Mouse (Mus musculus) cerebral cortex, adult 2 months (tissue): Measurements from ENCODE around the gene Tbc1d8b.

ENCODE experiments used
- WGBS: fragments of 180-500 bp; shearing (Covaris S2); methylation state at CpG from one replicate; pipeline ENCODE4 v1.1.7; 2018; 5-methylcytosine and 5-hydroxymethylcytosine counted together

Gene Tbc1d8b

GRCm38 (mm10) chrX:139684775-139685695 is at the start of gene Tbc1d8b:
Gene Tbc1d8b, plus strand, starts transcription at chrX:139684996.
- WGBS, result 3% methylated on average over 43 of the region's 43 CpGs

- 81% methylated on average over 2 of the region's 2 CpGs for WGBS
Measured at GRCm38 (mm10) chrX:139639744-139640143, 45.1 kb upstream of the Tbc1d8b start.

GRCm38 (mm10) chrX:139652226-139652625 is 32.6 kb upstream of the Tbc1d8b start:
- WGBS, result 76% methylated on average over 5 of the region's 5 CpGs

- WGBS, result 94% methylated on average over 3 of the region's 3 CpGs
Measured at GRCm38 (mm10) chrX:139653292-139653691, 31.5 kb upstream of the Tbc1d8b start.

- 84% methylated on average over 5 of the region's 5 CpGs for WGBS
Measured at GRCm38 (mm10) chrX:139654350-139655063, 30.3 kb upstream of the Tbc1d8b start.

- WGBS, result 63% methylated on average over 1 of the region's 1 CpGs
Measured at GRCm38 (mm10) chrX:139662111-139662510, 22.7 kb upstream of the Tbc1d8b start.

- WGBS, result 52% methylated on average over 2 of the region's 2 CpGs
Measured at GRCm38 (mm10) chrX:139665829-139666228, 19.0 kb upstream of the Tbc1d8b start.

GRCm38 (mm10) chrX:139684410-139684774 is 404 bp upstream of the Tbc1d8b start:
- WGBS, result 3% methylated on average over 8 of the region's 8 CpGs

GRCm38 (mm10) chrX:139714381-139714780 is 29.6 kb downstream of the Tbc1d8b start, which contains the start of gene Gm15013:
Gene Gm15013, minus strand, starts transcription at chrX:139714481.
- WGBS, result 96% methylated on average over 8 of the region's 8 CpGs

- 91% methylated on average over 2 of the region's 2 CpGs for WGBS
Measured at GRCm38 (mm10) chrX:139722350-139722749, 37.6 kb downstream of the Tbc1d8b start.

- WGBS, result 95% methylated on average over 3 of the region's 3 CpGs
Measured at GRCm38 (mm10) chrX:139730541-139730940, 45.7 kb downstream of the Tbc1d8b start.

- WGBS, result 79% methylated on average over 5 of the region's 5 CpGs
Measured at GRCm38 (mm10) chrX:139737066-139737465, 52.3 kb downstream of the Tbc1d8b start.

- 9% methylated on average over 1 of the region's 1 CpGs for WGBS
Measured at GRCm38 (mm10) chrX:139751855-139752254, 67.1 kb downstream of the Tbc1d8b start.

GRCm38 (mm10) chrX:139758634-139759033 is 73.8 kb downstream of the Tbc1d8b start:
- 69% methylated on average over 3 of the region's 3 CpGs for WGBS

- WGBS, result 56% methylated on average over 2 of the region's 2 CpGs
Measured at GRCm38 (mm10) chrX:139762546-139762945, 77.8 kb downstream of the Tbc1d8b start.

GRCm38 (mm10) chrX:139769975-139770637 is 85.3 kb downstream of the Tbc1d8b start:
- WGBS, result 70% methylated on average over 13 of the region's 13 CpGs

GRCm38 (mm10) chrX:139774309-139775083 is 89.7 kb downstream of the Tbc1d8b start:
- WGBS, result 27% methylated on average over 18 of the region's 18 CpGs

GRCm38 (mm10) chrX:139775084-139775612 is 90.4 kb downstream of the Tbc1d8b start:
- 70% methylated on average over 7 of the region's 7 CpGs for WGBS

- 85% methylated on average over 4 of the region's 4 CpGs for WGBS
Measured at GRCm38 (mm10) chrX:139777357-139777756, 92.6 kb downstream of the Tbc1d8b start.

GRCm38 (mm10) chrX:139778886-139779285 is 94.1 kb downstream of the Tbc1d8b start:
- WGBS, result 100% methylated on average over 1 of the region's 1 CpGs

GRCm38 (mm10) chrX:139779401-139779800 is 94.6 kb downstream of the Tbc1d8b start:
- WGBS, result 69% methylated on average over 5 of the region's 5 CpGs
